Mouse (Mus musculus) neural tube, embryonic 14.5 days (tissue): ENCODE measurements around the gene Mthfr. TPM values are rescaled to one million over a fixed set of nuclear protein-coding genes. Genes with fewer than 3 reads are reported as not detected.

ENCODE experiments used
- ATAC-seq: fragments of 200-750 bp; cut with Nextera tagmentation; 2 replicates; pipeline ENCODE4 v1.8.0; 2017; ENCODE audit warnings: low read depth, mild to moderate bottlenecking, moderate TSS enrichment, moderate library complexity
- H3K27ac ChIP-seq: fragments of 300-500 bp; sonication (generic); 2 replicates; pipeline ENCODE4 v1.5.1; 2014; ENCODE audit warnings: low read depth, mild to moderate bottlenecking, control low read depth, low read length, moderate library complexity, mixed read lengths
- H3K27me3 ChIP-seq: fragments of 300-500 bp; sonication (generic); 2 replicates; pipeline ENCODE4 v1.6.1; 2014; ENCODE audit warnings: low read length; ENCODE audit not compliant: control insufficient read depth, insufficient read depth
- H3K36me3 ChIP-seq: fragments of 300-500 bp; sonication (generic); 2 replicates; pipeline ENCODE4 v1.6.1; 2014; ENCODE audit warnings: low read length, mixed read lengths; ENCODE audit not compliant: control insufficient read depth, insufficient read depth
- H3K4me1 ChIP-seq: fragments of 300-500 bp; sonication (generic); 2 replicates; pipeline ENCODE4 v1.6.1; 2014; ENCODE audit warnings: low read length; ENCODE audit not compliant: control insufficient read depth, insufficient read depth
- H3K4me2 ChIP-seq: fragments of 300-500 bp; sonication (generic); 2 replicates; pipeline ENCODE4 v1.6.1; 2014; ENCODE audit warnings: mild to moderate bottlenecking, low read depth, low read length, control low read depth
- H3K4me3 ChIP-seq: fragments of 300-500 bp; sonication (generic); 2 replicates; pipeline ENCODE4 v1.5.1; 2014; ENCODE audit warnings: low read depth, low read length, control low read depth, mixed read lengths
- H3K9ac ChIP-seq: fragments of 300-500 bp; sonication (generic); replicated peaks from 2 replicates; pipeline ENCODE4 v1.6.1; 2014; ENCODE audit warnings: low read depth, mild to moderate bottlenecking, control low read depth, low read length, mixed read lengths
- H3K9me3 ChIP-seq: fragments of 300-500 bp; sonication (generic); 2 replicates; pipeline ENCODE4 v1.6.1; 2016; ENCODE audit warnings: low read length; ENCODE audit not compliant: control insufficient read depth
- WGBS: fragments of 180-500 bp; shearing (Covaris S2); extraction: QIAGEN DNeasy Blood & Tissue Kit; methylation state at CpG from one replicate; pipeline ENCODE4 v1.1.7; 2014; 5-methylcytosine and 5-hydroxymethylcytosine counted together
- polyA plus RNA-seq: library from polyadenylated mRNA; unstranded; fragments of >200 nt; fragmentation: Nextera tagmentation; extraction: Ambion mirVana; gene quantifications from 2 replicates; pipeline ENCODE4 v1.2.1, GENCODE M21; 2014

The Mthfr gene
- polyA plus RNA-seq, 1 experiment from 2014 or later = 16.5 TPM

DNA sequence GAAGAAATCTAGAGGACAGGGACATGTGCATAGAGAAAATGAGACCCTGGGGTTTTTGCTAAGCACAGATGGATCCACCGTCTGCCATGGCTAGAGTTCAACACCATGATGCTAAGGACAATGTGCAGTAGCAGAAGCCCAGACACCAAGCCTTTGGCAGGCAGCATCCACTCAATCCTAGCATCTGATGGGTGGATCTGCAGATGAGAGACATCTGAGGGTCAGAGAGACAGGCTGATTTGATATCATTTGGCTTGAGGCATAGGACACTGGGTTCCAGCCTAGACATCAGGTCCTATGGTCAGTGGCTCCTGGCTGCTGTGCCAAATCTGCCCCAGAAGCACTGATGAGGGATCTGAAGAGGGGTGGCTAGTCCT is 41.7 kb downstream of the Mthfr start:
- 79% methylated on average over 1 of the region's 1 CpGs for WGBS
- no peak for ATAC-seq

DNA sequence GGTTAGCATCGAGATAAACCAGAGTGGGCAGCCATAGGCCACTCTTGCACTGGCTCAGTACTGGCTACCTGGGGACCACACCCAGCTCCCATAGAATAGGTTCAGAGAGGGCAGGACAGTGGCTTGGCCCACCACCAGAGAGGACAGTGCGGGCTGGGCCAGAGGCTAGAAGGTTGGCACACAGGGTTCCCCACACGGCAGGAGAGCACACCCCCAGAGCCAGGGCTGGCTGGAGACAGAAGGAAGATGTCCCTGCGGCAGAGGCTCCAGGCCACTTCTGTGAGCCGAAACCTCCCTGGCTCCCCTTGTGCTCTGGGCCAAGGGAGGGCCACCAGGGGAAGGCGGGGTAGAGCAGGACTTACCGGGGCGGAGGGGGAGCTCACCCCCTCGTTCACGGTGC is 42.3 kb downstream of the Mthfr start:
- H3K27me3 ChIP-seq = no peaks in the 10 kb centered on the region
- no peak overlapping the region for H3K27ac ChIP-seq
- H3K9me3 ChIP-seq = no peaks in the 10 kb centered on the region
- WGBS = 94% methylated on average over 10 of the region's 10 CpGs
- ATAC-seq = no peak
- no peak overlapping the region for H3K9ac ChIP-seq
- H3K4me3 ChIP-seq = no peak overlapping the region
- no peaks in the 10 kb centered on the region for H3K36me3 ChIP-seq
- no peaks in the 10 kb centered on the region for H3K4me1 ChIP-seq
- H3K4me2 ChIP-seq = no peak overlapping the region

More for the DNA sequence above, 41.7 kb downstream of the Mthfr start:
- no peaks in the 10 kb centered on the region for H3K9me3 ChIP-seq
- H3K4me3 ChIP-seq = no peak overlapping the region
- no peak overlapping the region for H3K27ac ChIP-seq
- H3K36me3 ChIP-seq = no peaks in the 10 kb centered on the region
- no peak overlapping the region for H3K4me2 ChIP-seq
- no peak overlapping the region for H3K9ac ChIP-seq
- H3K4me1 ChIP-seq = no peaks in the 10 kb centered on the region
- H3K27me3 ChIP-seq = no peaks in the 10 kb centered on the region

DNA sequence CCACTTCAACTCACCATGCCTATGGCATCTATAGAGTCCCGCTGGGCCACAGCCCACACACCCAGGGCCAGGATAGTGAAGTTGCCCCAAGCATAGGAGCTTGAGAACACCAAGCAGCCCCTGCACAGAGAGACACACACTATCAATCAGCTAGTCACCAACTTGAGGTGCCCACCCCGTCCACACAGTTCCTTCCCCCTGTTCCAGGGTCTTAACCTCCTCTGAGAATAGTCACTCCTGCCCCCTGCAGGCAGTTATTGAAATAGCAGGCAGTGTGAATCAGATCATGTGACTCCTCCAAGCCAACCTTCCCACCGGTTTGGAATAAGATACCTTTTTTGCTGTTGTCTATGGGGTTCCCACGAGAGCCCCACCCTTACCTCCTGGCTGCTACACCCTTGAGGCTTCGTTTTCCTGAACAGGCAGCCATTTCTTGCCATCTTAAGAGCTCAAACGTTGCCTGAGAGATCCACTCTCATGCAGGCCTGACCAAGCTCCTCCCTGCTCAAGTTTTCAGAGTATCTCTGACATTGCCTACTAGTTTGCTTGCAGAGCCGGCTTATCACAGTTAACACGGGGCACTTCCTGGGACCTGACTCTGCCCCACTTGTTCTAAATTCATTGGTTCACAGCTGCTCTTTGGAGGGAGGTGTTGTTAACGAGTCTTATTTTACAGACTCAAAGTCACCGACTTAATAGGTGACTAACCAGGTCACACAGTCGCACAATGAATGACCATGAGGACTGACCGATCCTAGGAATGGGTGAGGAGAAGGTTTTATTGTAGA is 43.6 kb downstream of the Mthfr start:
- Histone ChIP-seq H3K9ac (no peak overlapping the region), H3K4me2 (no peak overlapping the region), H3K27ac (no peak overlapping the region), H3K4me1 (peaks cover 3% of the 10 kb centered on the region; the same call in 1 of the 2 replicates), H3K36me3 (no peaks in the 10 kb centered on the region), H3K27me3 (no peaks in the 10 kb centered on the region), H3K9me3 (no peaks in the 10 kb centered on the region), H3K4me3 (no peak overlapping the region)
- no peak for ATAC-seq
- 58% methylated on average over 12 of the region's 12 CpGs for WGBS

DNA sequence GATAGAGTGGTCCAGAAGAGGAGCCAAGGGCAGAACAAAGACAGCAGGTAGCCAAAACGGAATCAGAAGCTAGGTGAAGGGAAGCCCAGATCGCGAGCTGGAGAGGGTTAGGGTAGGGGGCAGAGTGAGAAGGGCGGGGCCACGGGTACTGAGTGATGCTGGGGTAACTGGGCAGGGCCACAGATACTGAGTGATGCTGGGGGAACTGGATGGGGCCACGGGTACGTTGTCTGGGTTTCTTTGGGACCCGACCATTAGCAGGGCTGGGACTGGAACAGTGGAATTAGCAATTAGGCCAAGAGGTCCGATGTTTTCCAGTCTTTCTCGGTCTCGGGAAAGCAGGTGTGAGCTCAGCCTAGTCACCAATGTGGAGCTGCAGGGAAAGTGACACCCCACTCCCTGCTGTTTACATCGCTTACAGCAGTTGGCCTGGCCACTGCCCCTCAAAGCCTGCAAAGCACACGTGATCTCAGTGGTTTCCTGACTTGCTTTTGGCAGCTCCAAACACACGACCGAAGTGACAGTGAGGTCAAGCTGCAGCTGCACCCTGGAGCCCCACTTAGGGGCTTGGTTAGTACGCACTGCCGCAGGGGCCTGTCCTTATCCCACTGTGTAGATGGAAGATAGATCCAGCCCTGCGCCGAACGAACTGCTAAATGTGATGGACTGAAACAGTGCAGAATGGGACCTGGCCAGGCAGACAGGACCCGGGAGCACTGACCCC is 44.5 kb downstream of the Mthfr start:
- ATAC-seq = no peak
- Histone ChIP-seq H3K36me3 (no peaks in the 10 kb centered on the region), H3K9ac (no peak overlapping the region), H3K4me1 (peaks cover 11% of the 10 kb centered on the region), H3K9me3 (no peaks in the 10 kb centered on the region), H3K27ac (no peak overlapping the region), H3K27me3 (no peaks in the 10 kb centered on the region), H3K4me3 (no peak overlapping the region), H3K4me2 (no peak overlapping the region)
- WGBS = 69% methylated on average over 21 of the region's 21 CpGs

DNA sequence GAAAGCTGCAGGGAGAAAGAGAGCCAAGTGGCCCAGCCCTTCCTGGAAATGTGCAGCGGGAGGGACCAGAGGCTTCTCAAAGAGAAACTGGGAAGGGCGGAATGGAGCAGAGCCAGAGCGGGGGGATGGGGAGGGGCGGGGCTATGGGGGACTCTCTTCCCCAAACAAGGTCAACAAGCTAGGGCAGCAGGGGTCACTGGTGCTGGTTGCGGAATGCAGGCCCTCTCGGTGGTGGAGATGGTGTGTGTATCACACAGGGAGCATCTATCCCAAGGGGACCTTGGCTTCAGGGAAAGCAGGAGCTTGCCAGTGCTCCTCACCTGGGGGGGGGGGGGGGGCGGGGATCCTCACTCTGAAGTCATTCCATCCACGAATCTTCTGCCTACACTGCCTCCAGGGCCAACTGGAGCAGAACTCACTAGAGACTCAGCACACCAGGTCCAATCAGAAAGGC is 45.4 kb downstream of the Mthfr start:
- H3K27ac ChIP-seq = no peak overlapping the region
- no peaks in the 10 kb centered on the region for H3K36me3 ChIP-seq
- no peak overlapping the region for H3K9ac ChIP-seq
- H3K4me2 ChIP-seq = no peak overlapping the region
- no peak for ATAC-seq
- H3K4me3 ChIP-seq = no peak overlapping the region
- H3K9me3 ChIP-seq = no peaks in the 10 kb centered on the region
- no peaks in the 10 kb centered on the region for H3K27me3 ChIP-seq
- H3K4me1 ChIP-seq = peaks cover 12% of the 10 kb centered on the region
- 10% methylated on average over 7 of the region's 8 CpGs for WGBS

DNA sequence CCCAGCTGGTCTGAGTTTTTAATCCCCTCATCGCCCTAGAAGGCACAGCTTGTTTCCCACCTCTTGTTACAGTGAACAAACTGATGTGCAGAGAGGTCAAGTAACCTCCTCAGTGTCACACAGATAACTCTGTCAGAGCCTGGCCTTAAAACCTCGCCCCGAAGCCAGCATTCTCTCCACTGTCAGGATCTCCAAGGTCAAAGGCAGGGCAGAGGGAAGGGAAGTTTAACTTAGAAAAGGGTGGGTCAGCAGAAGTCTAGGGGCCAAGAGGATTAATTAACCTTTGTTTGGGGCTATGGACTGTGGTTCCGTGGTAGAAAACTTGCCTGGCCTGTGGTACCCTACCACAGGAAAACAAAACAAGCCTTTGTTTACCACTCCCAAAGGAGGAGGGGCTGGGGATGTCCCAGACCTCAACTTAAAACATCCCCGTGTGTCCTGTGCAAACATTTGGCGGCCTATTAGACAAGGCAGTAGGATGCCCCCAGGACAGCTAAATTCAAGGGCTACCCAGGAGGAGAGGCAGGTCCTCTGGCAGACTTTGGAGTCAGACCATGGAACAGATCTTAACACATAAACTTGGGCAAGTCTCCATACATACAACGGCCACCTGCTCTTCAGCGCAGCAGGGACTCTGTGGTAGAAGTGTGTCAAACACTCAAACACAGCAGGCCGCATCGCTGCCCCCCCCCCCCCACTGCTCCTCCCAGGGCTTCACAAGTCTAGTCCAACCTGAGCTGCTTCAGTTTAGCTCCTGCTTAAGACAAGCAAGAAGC is 46.4 kb downstream of the Mthfr start:
- WGBS = 44% methylated on average over 10 of the region's 10 CpGs
- no peak overlapping the region for H3K4me2 ChIP-seq
- H3K4me3 ChIP-seq = no peak overlapping the region
- no peak overlapping the region for H3K9ac ChIP-seq
- no peak overlapping the region for H3K27ac ChIP-seq
- H3K27me3 ChIP-seq = no peaks in the 10 kb centered on the region
- H3K9me3 ChIP-seq = no peaks in the 10 kb centered on the region
- H3K36me3 ChIP-seq = no peaks in the 10 kb centered on the region
- ATAC-seq = no peak
- peaks cover 12% of the 10 kb centered on the region for H3K4me1 ChIP-seq

DNA sequence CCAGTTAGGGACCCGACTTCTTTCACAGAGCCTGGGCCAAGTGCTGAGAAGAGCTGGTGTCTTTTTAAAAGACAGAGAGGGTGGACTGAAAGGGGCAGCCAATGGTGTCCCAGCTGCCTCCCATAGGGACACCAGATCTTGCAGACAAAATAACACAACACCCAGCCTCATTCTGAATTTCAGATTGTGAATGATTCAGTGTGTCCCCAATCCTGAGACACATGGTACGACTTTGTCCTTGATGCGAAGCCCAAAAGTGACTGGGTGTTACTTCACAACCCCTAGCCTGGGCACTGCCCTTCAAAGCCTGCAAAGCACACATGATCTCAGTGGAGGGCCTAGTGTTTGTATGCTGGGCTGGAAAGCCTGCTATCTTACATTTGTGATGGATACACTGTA is 47.0 kb downstream of the Mthfr start:
- no peak for ATAC-seq
- Histone ChIP-seq H3K4me2 (no peak overlapping the region), H3K9me3 (no peaks in the 10 kb centered on the region), H3K27ac (no peak overlapping the region), H3K4me1 (peaks cover 12% of the 10 kb centered on the region), H3K36me3 (no peaks in the 10 kb centered on the region), H3K9ac (no peak overlapping the region), H3K27me3 (no peaks in the 10 kb centered on the region), H3K4me3 (no peak overlapping the region)
- 75% methylated on average over 3 of the region's 3 CpGs for WGBS

DNA sequence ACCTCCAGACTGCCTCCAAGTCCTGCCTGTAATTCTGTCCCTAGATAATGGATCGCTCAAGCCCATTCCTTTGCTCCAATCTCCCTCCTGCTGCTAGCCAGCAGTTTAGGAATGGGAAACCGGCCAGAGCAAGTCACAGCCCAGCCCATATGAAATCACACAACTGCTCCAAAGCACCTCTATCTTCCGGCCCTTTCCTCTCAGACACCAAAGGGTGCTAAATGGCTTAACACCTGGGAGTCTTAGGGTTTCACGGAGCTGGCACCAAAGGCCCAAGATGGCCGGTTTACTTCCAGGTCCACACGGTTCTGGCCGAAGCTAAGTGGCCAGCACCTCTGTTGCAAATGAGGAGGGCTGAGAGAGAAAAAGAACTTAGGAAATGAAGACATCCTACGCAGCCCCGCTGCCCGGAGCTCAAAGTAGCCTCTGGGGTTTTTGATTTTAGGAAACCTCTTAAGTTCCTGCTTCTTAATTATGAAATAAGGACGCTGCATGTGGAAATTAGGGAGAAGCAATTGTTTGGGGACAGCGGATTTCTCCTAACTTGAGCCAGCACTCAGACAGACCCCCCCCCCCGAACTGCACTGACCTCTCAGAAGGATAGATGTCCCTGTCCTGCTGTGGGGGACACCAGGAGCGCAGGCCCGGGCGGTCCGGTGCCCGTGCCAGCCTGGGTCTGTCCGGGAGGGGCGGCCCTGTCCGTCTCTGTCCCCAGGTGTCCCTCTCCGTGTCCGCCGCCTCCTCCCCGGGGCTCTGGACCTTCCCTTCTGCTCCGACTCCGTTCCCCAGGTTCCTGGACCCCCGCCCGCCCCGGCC is 48.4 kb downstream of the Mthfr start:
- Histone ChIP-seq H3K27me3 (no peaks in the 10 kb centered on the region), H3K27ac (no peak overlapping the region), H3K4me3 (peak overlapping the region; percentile 46), H3K9me3 (no peaks in the 10 kb centered on the region), H3K9ac (peak overlapping the region; percentile 55), H3K4me2 (peak overlapping the region; percentile 73), H3K36me3 (no peaks in the 10 kb centered on the region), H3K4me1 (peaks cover 12% of the 10 kb centered on the region)
- 3% methylated on average over 30 of the region's 30 CpGs for WGBS
- peak; percentile 61 for ATAC-seq
